Mouse (Mus musculus): ENCODE results near the gene Uqcr10. TPM values are rescaled to one million over a fixed set of nuclear protein-coding genes. Genes with fewer than 3 reads are reported as not detected.

Uqcr10 gene
- 349 TPM for polyA plus RNA-seq (2017; shearing (Covaris generic))

DNA sequence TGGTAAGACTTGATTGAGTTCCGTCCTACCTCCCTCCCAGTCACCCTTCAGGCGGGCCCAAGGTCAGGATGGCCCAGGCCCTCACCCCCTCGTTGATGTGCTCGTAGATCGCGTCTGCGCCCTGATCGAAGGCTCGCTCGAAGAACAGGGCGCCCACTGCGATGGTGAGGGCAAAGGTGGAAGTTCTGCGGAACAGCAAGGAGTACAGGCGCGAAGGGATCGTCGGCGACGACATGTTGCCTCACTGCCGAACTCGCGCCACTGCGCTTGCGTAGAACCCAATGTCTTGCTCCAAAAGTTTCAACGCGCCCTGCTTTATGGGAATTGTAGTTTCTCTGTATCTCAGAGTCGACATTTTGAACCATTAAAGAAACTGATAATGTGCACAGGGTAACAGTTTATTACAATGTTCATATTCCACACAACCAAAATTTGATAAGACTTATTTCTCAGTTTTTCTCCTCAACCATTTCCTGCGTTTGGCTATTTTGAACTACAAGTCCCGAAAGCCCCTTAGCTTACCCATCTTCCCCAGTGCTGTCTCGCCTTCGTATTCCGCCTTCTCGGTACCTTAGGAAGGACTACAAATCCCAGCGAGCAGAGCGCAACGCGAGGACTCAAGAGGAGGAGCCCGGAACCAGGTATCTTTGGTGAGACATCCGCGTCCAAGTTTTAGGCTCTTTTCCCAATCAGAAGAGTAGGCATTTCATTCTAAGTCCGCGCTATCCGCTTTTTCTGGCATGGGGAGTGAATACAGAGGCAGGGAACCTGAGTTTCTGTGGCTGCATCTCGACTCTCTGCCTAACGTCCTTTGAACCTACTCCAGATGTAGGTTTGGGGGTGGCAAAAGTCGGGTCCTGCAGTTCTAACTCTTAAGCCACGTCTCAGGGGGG, at the start of gene Uqcr10, which contains the start of gene Zmat5:
Uqcr10 (minus strand) TSS at position 271 of the 893 bp plus-strand sequence.
Zmat5 (plus strand) TSS at position 607 of the 893 bp plus-strand sequence.

GRCm38 (mm10) chr11:4746733-4747132, 42.6 kb upstream of the Uqcr10 start, which contains the start of gene Cabp7:
Gene Cabp7, minus strand, starts transcription at chr11:4746778.

Other genes with a start within 250 kb of the Uqcr10 start
- 148 TPM for gene Mtmr3, start 109.5 kb downstream of the Uqcr10 start, polyA plus RNA-seq (2017; shearing (Covaris generic))
- gene Gm11032, start 84.3 kb downstream of the Uqcr10 start, polyA plus RNA-seq (2017; shearing (Covaris generic)): not detected
- gene Ascc2, start 66.6 kb downstream of the Uqcr10 start, polyA plus RNA-seq (2017; shearing (Covaris generic)): 45.2 TPM
- gene Zmat5, start 336 bp upstream of the Uqcr10 start, polyA plus RNA-seq (2017; shearing (Covaris generic)): 107 TPM
- not detected for gene Cabp7, start 42.4 kb upstream of the Uqcr10 start, polyA plus RNA-seq (2017; shearing (Covaris generic))
- 35.1 TPM for gene Nf2, start 145.2 kb upstream of the Uqcr10 start, polyA plus RNA-seq (2017; shearing (Covaris generic))
- gene Nipsnap1, start 169.6 kb upstream of the Uqcr10 start, polyA plus RNA-seq (2017; shearing (Covaris generic)): 38.4 TPM
- 55.4 TPM for gene Thoc5, start 191.0 kb upstream of the Uqcr10 start, polyA plus RNA-seq (2017; shearing (Covaris generic))
- 11.5 TPM for gene Nefh, start 243.7 kb upstream of the Uqcr10 start, polyA plus RNA-seq (2017; shearing (Covaris generic))